Mouse (Mus musculus) left cerebral cortex, postnatal 36 days (tissue): Measurements from ENCODE around the gene Dnajc16. TPM values are rescaled to one million over a fixed set of nuclear protein-coding genes. Genes with fewer than 3 reads are reported as not detected.

Experiments used
- DNase-seq, 2 experiments: peaks; one replicate each; pipeline ENCODE4 v3.0.0; 2021 to 2022; ENCODE audit warnings: low spot score in 2 of 2, mixed read lengths in 1 of 2
- intact Hi-C: fragments of 180-260 bp; cut with DNase I; formaldehyde crosslinking; loops from one replicate; pipeline ENCODE4 v1.15.1; 2025
- total RNA-seq, 2 experiments: library from RNA; stranded (reverse); gene quantifications; 2 replicates each; pipeline ENCODE4 v1.2.3; 2021

The Dnajc16 gene
- total RNA-seq, 2 experiments from 2014 or later = 39.7 to 41.9 TPM

GRCm38 (mm10) chr4:141735206-141735560, 55.5 kb downstream of the Dnajc16 start:
- DNase-seq = no peak
- intact Hi-C loops = no loop called here

GRCm38 (mm10) chr4:141734446-141735205, 56.1 kb downstream of the Dnajc16 start:
- intact Hi-C loops = no loop called here
- peak; percentile 93 to 94 for DNase-seq

- intact Hi-C loops = no loop called here
- no peak for DNase-seq
Measured at GRCm38 (mm10) chr4:141731766-141732165, 59.0 kb downstream of the Dnajc16 start.

GRCm38 (mm10) chr4:141730401-141730800, 60.3 kb downstream of the Dnajc16 start:
- intact Hi-C loops = no loop called here
- DNase-seq = peak; percentile 40 to 52

GRCm38 (mm10) chr4:141729266-141729665, 61.5 kb downstream of the Dnajc16 start:
- DNase-seq = no peak
- intact Hi-C loops = no loop called here

GRCm38 (mm10) chr4:141725738-141726137, 65.0 kb downstream of the Dnajc16 start:
- DNase-seq = no peak
- intact Hi-C loops = no loop called here

GRCm38 (mm10) chr4:141725277-141725676, 65.5 kb downstream of the Dnajc16 start:
- intact Hi-C loops = no loop called here
- DNase-seq = no peak

- DNase-seq = no peak
- intact Hi-C loops = loop anchor here (5.0 kb wide), 1 partner anchor 68 kb away; the partner anchor contains the start of genes Casp9 and Dnajc16
Measured at GRCm38 (mm10) chr4:141724594-141724993, 66.1 kb downstream of the Dnajc16 start.

GRCm38 (mm10) chr4:141723673-141724068, 67.1 kb downstream of the Dnajc16 start:
- DNase-seq = peak in 1 of 2 experiments; percentile 20
- intact Hi-C loops = loop anchor here (5.0 kb wide), 1 partner anchor 69 kb away; the partner anchor contains the start of genes Casp9 and Dnajc16

- DNase-seq = peak; percentile 91 to 96
- intact Hi-C loops = loop anchor here (5.0 kb wide), 1 partner anchor 69 kb away; the partner anchor contains the start of genes Casp9 and Dnajc16
Measured at GRCm38 (mm10) chr4:141722731-141723672, 67.7 kb downstream of the Dnajc16 start, which contains the start of gene Ddi2. Gene Ddi2, minus strand, starts transcription at chr4:141723419.

- intact Hi-C loops = loop anchor here (5.0 kb wide), 1 partner anchor 70 kb away; the partner anchor contains the start of genes Casp9 and Dnajc16
- DNase-seq = no peak
Measured at GRCm38 (mm10) chr4:141721961-141722360, 68.8 kb downstream of the Dnajc16 start.

- intact Hi-C loops = loop anchor here (5.0 kb wide), 1 partner anchor 71 kb away; the partner anchor contains the start of genes Casp9 and Dnajc16
- DNase-seq = no peak
Measured at GRCm38 (mm10) chr4:141720761-141721523, 69.8 kb downstream of the Dnajc16 start.

GRCm38 (mm10) chr4:141719304-141719703, 71.4 kb downstream of the Dnajc16 start:
- intact Hi-C loops = no loop called here
- no peak for DNase-seq

- intact Hi-C loops = no loop called here
- DNase-seq = no peak
Measured at GRCm38 (mm10) chr4:141717633-141718032, 73.1 kb downstream of the Dnajc16 start.

- no peak for DNase-seq
- intact Hi-C loops = no loop called here
Measured at GRCm38 (mm10) chr4:141715027-141715426, 75.7 kb downstream of the Dnajc16 start.

GRCm38 (mm10) chr4:141713598-141714142, 77.1 kb downstream of the Dnajc16 start:
- intact Hi-C loops = no loop called here
- DNase-seq = no peak

GRCm38 (mm10) chr4:141711250-141711649, 79.5 kb downstream of the Dnajc16 start:
- DNase-seq = peak; percentile 23 to 46
- intact Hi-C loops = no loop called here
